Mouse (Mus musculus) ES-Bruce4 (cell line): ENCODE data around the gene Rnf167. TPM values are rescaled to one million over a fixed set of nuclear protein-coding genes. Genes with fewer than 3 reads are reported as not detected.

Experiments
- H3K27ac ChIP-seq: 2 replicates; pipeline ENCODE4 v1.5.1; 2012; ENCODE audit warnings: low read length, inconsistent platforms; ENCODE audit not compliant: insufficient read depth
- H3K27me3 ChIP-seq: 2 replicates; pipeline ENCODE4 v1.6.1; 2012; ENCODE audit warnings: mild to moderate bottlenecking, low read length, inconsistent platforms; ENCODE audit not compliant: control insufficient read depth, poor library complexity, insufficient read depth, severe bottlenecking
- H3K36me3 ChIP-seq: 2 replicates; pipeline ENCODE4 v1.6.1; 2012; ENCODE audit warnings: inconsistent platforms, mild to moderate bottlenecking, low read length, moderate library complexity; ENCODE audit not compliant: control insufficient read depth, poor library complexity, insufficient read depth, severe bottlenecking
- H3K4me1 ChIP-seq: one replicate; pipeline ENCODE4 v1.8.1; 2011; ENCODE audit warnings: low read length; ENCODE audit not compliant: control insufficient read depth, insufficient read depth
- H3K4me3 ChIP-seq: 2 replicates; pipeline ENCODE4 v1.5.1; 2011; ENCODE audit warnings: low read depth, mild to moderate bottlenecking, low read length
- H3K9ac ChIP-seq: 2 replicates; pipeline ENCODE4 v1.6.1; 2012; ENCODE audit warnings: low read depth, mild to moderate bottlenecking, inconsistent platforms; ENCODE audit not compliant: poor library complexity, severe bottlenecking
- H3K9me3 ChIP-seq: replicated peaks from 2 replicates; pipeline ENCODE4 v1.6.1; 2012; ENCODE audit warnings: mild to moderate bottlenecking, low read length, inconsistent platforms; ENCODE audit not compliant: control insufficient read depth, poor library complexity, insufficient read depth, severe bottlenecking
- CTCF ChIP-seq: IDR thresholded peaks from one replicate; pipeline ENCODE4 v1.8.1; 2011; ENCODE audit warnings: low read depth, low read length
- EP300 ChIP-seq: IDR thresholded peaks from 2 replicates; pipeline ENCODE4 v1.6.1; 2011; ENCODE audit warnings: low read depth, low read length; ENCODE audit not compliant: insufficient read depth
- POLR2A ChIP-seq: IDR thresholded peaks from one replicate; pipeline ENCODE4 v1.8.1; 2011; ENCODE audit warnings: low read length; ENCODE audit not compliant: insufficient read depth
- polyA plus RNA-seq: library from polyadenylated mRNA; stranded (reverse); fragments of >200 nt; gene quantifications from 2 replicates; pipeline ENCODE4 v1.2.4, GENCODE M21; 2011; ENCODE audit warnings: low read depth; ENCODE audit not compliant: missing spikeins, insufficient read depth, insufficient read length

Rnf167 gene
- polyA plus RNA-seq, 1 experiment = 55.2 TPM

- no peaks in the 10 kb centered on the region for H3K36me3 ChIP-seq
- no peak overlapping the region for H3K4me3 ChIP-seq
- no peaks in the 10 kb centered on the region for H3K27me3 ChIP-seq
- H3K4me1 ChIP-seq = peaks cover 3% of the 10 kb centered on the region
- H3K9ac ChIP-seq = no peak overlapping the region
- TF ChIP-seq POLR2A (no peak), CTCF (no peak), EP300 (no peak)
- no peaks in the 10 kb centered on the region for H3K9me3 ChIP-seq
- H3K27ac ChIP-seq = no peak overlapping the region
These were observed 16.9 kb upstream of the Rnf167 start for GRCm38 (mm10) chr11:70630129-70630528.

GRCm38 (mm10) chr11:70635601-70636000, 11.4 kb upstream of the Rnf167 start:
- no peaks in the 10 kb centered on the region for H3K27me3 ChIP-seq
- H3K4me3 ChIP-seq = no peak overlapping the region
- H3K9me3 ChIP-seq = no peaks in the 10 kb centered on the region
- TF ChIP-seq POLR2A (no peak), EP300 (no peak), CTCF (no peak)
- H3K4me1 ChIP-seq = no peaks in the 10 kb centered on the region
- H3K36me3 ChIP-seq = no peaks in the 10 kb centered on the region
- H3K9ac ChIP-seq = no peak overlapping the region
- H3K27ac ChIP-seq = no peak overlapping the region

- Histone ChIP-seq H3K36me3 (no peaks in the 10 kb centered on the region), H3K9me3 (no peaks in the 10 kb centered on the region), H3K27me3 (no peaks in the 10 kb centered on the region), H3K4me1 (no peaks in the 10 kb centered on the region), H3K4me3 (no peak overlapping the region), H3K27ac (no peak overlapping the region), H3K9ac (no peak overlapping the region)
- TF ChIP-seq POLR2A (no peak), EP300 (no peak), CTCF (no peak)
These were observed 9.3 kb upstream of the Rnf167 start for GRCm38 (mm10) chr11:70637764-70638163.

GRCm38 (mm10) chr11:70638293-70638692, 8.7 kb upstream of the Rnf167 start:
- Histone ChIP-seq H3K4me3 (no peak overlapping the region), H3K9ac (no peak overlapping the region), H3K36me3 (no peaks in the 10 kb centered on the region), H3K9me3 (no peaks in the 10 kb centered on the region), H3K27ac (no peak overlapping the region), H3K27me3 (no peaks in the 10 kb centered on the region), H3K4me1 (no peaks in the 10 kb centered on the region)
- TF ChIP-seq EP300 (no peak), CTCF (no peak), POLR2A (no peak)

GRCm38 (mm10) chr11:70638714-70639278, 8.2 kb upstream of the Rnf167 start, which contains the start of gene Gp1ba:
TSS of gene Gp1ba (plus strand) at chr11:70639122.
- H3K9ac ChIP-seq = no peak within 1 kb of the TSS
- no peaks in the 10 kb centered on the region for H3K4me1 ChIP-seq
- H3K27me3 ChIP-seq = no peaks in the 10 kb centered on the region
- no peaks in the 10 kb centered on the region for H3K36me3 ChIP-seq
- H3K4me3 ChIP-seq = no peak within 1 kb of the TSS
- no peaks in the 10 kb centered on the region for H3K9me3 ChIP-seq
- no peak within 1 kb of the TSS for H3K27ac ChIP-seq
- no peak for TF ChIP-seq CTCF
- TF ChIP-seq POLR2A = no peak
- no peak for TF ChIP-seq EP300

- H3K36me3 ChIP-seq = peaks cover 6% of the 10 kb centered on the region
- H3K9ac ChIP-seq = no peak overlapping the region
- no peaks in the 10 kb centered on the region for H3K4me1 ChIP-seq
- no peaks in the 10 kb centered on the region for H3K9me3 ChIP-seq
- H3K4me3 ChIP-seq = no peak overlapping the region
- TF ChIP-seq EP300 (no peak), CTCF (no peak), POLR2A (no peak)
- no peaks in the 10 kb centered on the region for H3K27me3 ChIP-seq
- no peak overlapping the region for H3K27ac ChIP-seq
These were observed 7.1 kb upstream of the Rnf167 start for GRCm38 (mm10) chr11:70639976-70640375.
